Mouse (Mus musculus) lung, postnatal 0 days (tissue): ENCODE data around the gene Ppp1r35. TPM values are rescaled to one million over a fixed set of nuclear protein-coding genes. Genes with fewer than 3 reads are reported as not detected.

Experiments
- ATAC-seq: fragments of 200-750 bp; cut with Nextera tagmentation; 2 replicates; pipeline ENCODE4 v1.8.0; 2017; ENCODE audit warnings: moderate library complexity
- DNase-seq: peaks from one replicate; pipeline ENCODE4 v3.0.0-alpha.2; 2016; ENCODE audit warnings: low spot score
- H3K27ac ChIP-seq: fragments of 300-500 bp; sonication (generic); 2 replicates; pipeline ENCODE4 v1.5.1; 2014; ENCODE audit warnings: antibody characterized with exemption, mild to moderate bottlenecking, low read length, mixed read lengths
- H3K27me3 ChIP-seq: fragments of 300-500 bp; sonication (generic); replicated peaks from 2 replicates; pipeline ENCODE4 v1.6.1; 2014; ENCODE audit warnings: low read length, mixed read lengths; ENCODE audit not compliant: insufficient read depth
- H3K36me3 ChIP-seq: fragments of 300-500 bp; sonication (generic); 2 replicates; pipeline ENCODE4 v1.6.1; 2014; ENCODE audit warnings: low read length, mixed read lengths; ENCODE audit not compliant: insufficient read depth
- H3K4me1 ChIP-seq: fragments of 300-500 bp; sonication (generic); 2 replicates; pipeline ENCODE4 v1.6.1; 2014; ENCODE audit warnings: antibody characterized with exemption, low read depth, low read length, mixed read lengths; ENCODE audit not compliant: insufficient read depth
- H3K4me2 ChIP-seq: fragments of 300-500 bp; sonication (generic); replicated peaks from 2 replicates; pipeline ENCODE4 v1.6.1; 2014; ENCODE audit warnings: low read depth, mild to moderate bottlenecking, low read length, moderate library complexity, mixed read lengths
- H3K4me3 ChIP-seq: fragments of 300-500 bp; sonication (generic); 2 replicates; pipeline ENCODE4 v1.5.1; 2014; ENCODE audit warnings: low read depth, low read length
- H3K9ac ChIP-seq: fragments of 300-500 bp; sonication (generic); replicated peaks from 2 replicates; pipeline ENCODE4 v1.6.1; 2014; ENCODE audit warnings: low read depth, mild to moderate bottlenecking
- H3K9me3 ChIP-seq: fragments of 300-500 bp; sonication (generic); 2 replicates; pipeline ENCODE4 v1.6.1; 2016; ENCODE audit warnings: low read length, mixed read lengths
- CTCF ChIP-seq: IDR thresholded peaks from 2 replicates; pipeline ENCODE4 v1.5.1; 2016; ENCODE audit warnings: antibody characterized with exemption, mild to moderate bottlenecking
- EP300 ChIP-seq: IDR thresholded peaks from 2 replicates; pipeline ENCODE4 v1.6.1; 2016; ENCODE audit warnings: antibody characterized with exemption, mild to moderate bottlenecking, control low read depth
- WGBS: fragments of 180-500 bp; shearing (Covaris S2); extraction: QIAGEN DNeasy Blood & Tissue Kit; methylation state at CpG from one replicate; pipeline ENCODE4 v1.1.7; 2014; 5-methylcytosine and 5-hydroxymethylcytosine counted together
- polyA plus RNA-seq: library from polyadenylated mRNA; unstranded; fragments of >200 nt; fragmentation: Nextera tagmentation; extraction: Ambion mirVana; gene quantifications from 2 replicates; pipeline ENCODE4 v1.2.1, GENCODE M21; 2015

Ppp1r35 gene
- polyA plus RNA-seq, 1 experiment from 2014 or later: 29.8 TPM

- Histone ChIP-seq H3K27me3 (no peaks in the 10 kb centered on the region), H3K4me3 (no peak overlapping the region), H3K4me2 (no peak overlapping the region), H3K9ac (no peak overlapping the region), H3K27ac (no peak overlapping the region), H3K4me1 (peaks cover 16% of the 10 kb centered on the region), H3K36me3 (no peaks in the 10 kb centered on the region), H3K9me3 (no peaks in the 10 kb centered on the region)
- DNase-seq: no peak
- TF ChIP-seq CTCF (no peak), EP300 (no peak)
- 93% methylated on average over 2 of the region's 2 CpGs for WGBS
- no peak for ATAC-seq
Observed at GRCm38 (mm10) chr5:137788946-137789531, 10.4 kb downstream of the Ppp1r35 start.

GRCm38 (mm10) chr5:137791553-137791952, 12.9 kb downstream of the Ppp1r35 start:
- Histone ChIP-seq H3K9ac (no peak overlapping the region), H3K36me3 (no peaks in the 10 kb centered on the region), H3K4me1 (peaks cover 4% of the 10 kb centered on the region; the same call in 1 of the 2 replicates), H3K27ac (no peak overlapping the region), H3K9me3 (no peaks in the 10 kb centered on the region), H3K4me3 (no peak overlapping the region), H3K4me2 (no peak overlapping the region), H3K27me3 (no peaks in the 10 kb centered on the region)
- no peak for ATAC-seq
- TF ChIP-seq CTCF: peak; percentile 55
- TF ChIP-seq EP300: no peak
- DNase-seq: no peak

- no peak overlapping the region for H3K9ac ChIP-seq
- TF ChIP-seq EP300: no peak
- TF ChIP-seq CTCF: no peak
- H3K36me3 ChIP-seq: no peaks in the 10 kb centered on the region
- DNase-seq (no peak), ATAC-seq (no peak)
- no peak overlapping the region for H3K4me2 ChIP-seq
- no peak overlapping the region for H3K27ac ChIP-seq
- no peaks in the 10 kb centered on the region for H3K9me3 ChIP-seq
- WGBS: 71% methylated on average over 3 of the region's 3 CpGs
- no peaks in the 10 kb centered on the region for H3K4me1 ChIP-seq
- no peak overlapping the region for H3K4me3 ChIP-seq
- H3K27me3 ChIP-seq: no peaks in the 10 kb centered on the region
Observed at GRCm38 (mm10) chr5:137796606-137797005, 18.0 kb downstream of the Ppp1r35 start.

- Histone ChIP-seq H3K4me2 (no peak overlapping the region), H3K9ac (no peak overlapping the region), H3K9me3 (no peaks in the 10 kb centered on the region), H3K4me3 (no peak overlapping the region), H3K4me1 (no peaks in the 10 kb centered on the region), H3K36me3 (no peaks in the 10 kb centered on the region), H3K27ac (no peak overlapping the region), H3K27me3 (no peaks in the 10 kb centered on the region)
- WGBS: 79% methylated on average over 3 of the region's 3 CpGs
- ATAC-seq (no peak), DNase-seq (no peak)
- TF ChIP-seq CTCF (no peak), EP300 (no peak)
Observed at GRCm38 (mm10) chr5:137800917-137801316, 22.3 kb downstream of the Ppp1r35 start.

- Histone ChIP-seq H3K36me3 (no peaks in the 10 kb centered on the region), H3K27ac (no peak overlapping the region), H3K9me3 (no peaks in the 10 kb centered on the region), H3K4me3 (no peak overlapping the region), H3K4me2 (no peak overlapping the region), H3K4me1 (no peaks in the 10 kb centered on the region), H3K27me3 (no peaks in the 10 kb centered on the region), H3K9ac (no peak overlapping the region)
- no peak for DNase-seq
- 56% methylated on average over 1 of the region's 1 CpGs for WGBS
- no peak for ATAC-seq
- TF ChIP-seq CTCF (no peak), EP300 (no peak)
Observed at GRCm38 (mm10) chr5:137806158-137806557, 27.5 kb downstream of the Ppp1r35 start.

GRCm38 (mm10) chr5:137808316-137808715, 29.7 kb downstream of the Ppp1r35 start:
- no peaks in the 10 kb centered on the region for H3K9me3 ChIP-seq
- no peak overlapping the region for H3K27ac ChIP-seq
- WGBS: 89% methylated on average over 5 of the region's 5 CpGs
- H3K4me1 ChIP-seq: no peaks in the 10 kb centered on the region
- H3K4me3 ChIP-seq: no peak overlapping the region
- ATAC-seq (no peak), DNase-seq (no peak)
- no peaks in the 10 kb centered on the region for H3K36me3 ChIP-seq
- no peak for TF ChIP-seq CTCF
- no peak for TF ChIP-seq EP300
- H3K4me2 ChIP-seq: no peak overlapping the region
- H3K9ac ChIP-seq: no peak overlapping the region
- H3K27me3 ChIP-seq: no peaks in the 10 kb centered on the region
